Mouse (Mus musculus) ES-E14 (cell line): ENCODE results near the gene Luc7l3.

Source experiments
- CHD2 ChIP-seq: IDR thresholded peaks from 2 replicates; pipeline ENCODE4 v1.6.1; 2014; ENCODE audit warnings: mild to moderate bottlenecking, low read depth, low read length, inconsistent platforms
- HCFC1 ChIP-seq: IDR thresholded peaks from 2 replicates; pipeline ENCODE4 v1.6.1; 2012; ENCODE audit warnings: low read length, inconsistent platforms, borderline replicate concordance; ENCODE audit not compliant: insufficient read depth

DNA sequence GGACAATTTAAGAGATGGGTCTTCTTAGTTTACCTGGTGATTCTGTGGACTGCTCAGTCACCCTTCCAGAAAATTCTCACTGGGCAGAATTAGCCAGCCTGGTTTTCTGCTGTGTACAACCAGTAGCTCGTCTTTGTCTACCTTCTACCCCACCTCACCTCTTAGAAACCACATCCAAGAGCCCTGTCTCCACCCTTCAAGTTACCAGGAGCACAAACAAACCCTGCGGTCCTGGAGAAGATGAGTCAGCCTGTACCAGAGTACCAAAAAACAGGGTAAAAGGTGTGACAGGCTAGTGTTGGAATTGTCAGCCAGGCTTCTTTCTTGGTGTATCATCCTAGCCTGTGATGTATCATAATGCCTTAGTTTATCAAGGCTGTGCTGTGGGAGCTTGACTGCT lies 46.1 kb downstream of the Luc7l3 start:
- TF ChIP-seq HCFC1, result no peak
- TF ChIP-seq CHD2, result no peak
